Mouse (Mus musculus): ENCODE results near the gene Nmt1. TPM values are rescaled to one million over a fixed set of nuclear protein-coding genes. Genes with fewer than 3 reads are reported as not detected.

Gene Nmt1
- total RNA-seq, 2 experiments from 2014 or later, result 25.2 to 27.1 TPM

DNA sequence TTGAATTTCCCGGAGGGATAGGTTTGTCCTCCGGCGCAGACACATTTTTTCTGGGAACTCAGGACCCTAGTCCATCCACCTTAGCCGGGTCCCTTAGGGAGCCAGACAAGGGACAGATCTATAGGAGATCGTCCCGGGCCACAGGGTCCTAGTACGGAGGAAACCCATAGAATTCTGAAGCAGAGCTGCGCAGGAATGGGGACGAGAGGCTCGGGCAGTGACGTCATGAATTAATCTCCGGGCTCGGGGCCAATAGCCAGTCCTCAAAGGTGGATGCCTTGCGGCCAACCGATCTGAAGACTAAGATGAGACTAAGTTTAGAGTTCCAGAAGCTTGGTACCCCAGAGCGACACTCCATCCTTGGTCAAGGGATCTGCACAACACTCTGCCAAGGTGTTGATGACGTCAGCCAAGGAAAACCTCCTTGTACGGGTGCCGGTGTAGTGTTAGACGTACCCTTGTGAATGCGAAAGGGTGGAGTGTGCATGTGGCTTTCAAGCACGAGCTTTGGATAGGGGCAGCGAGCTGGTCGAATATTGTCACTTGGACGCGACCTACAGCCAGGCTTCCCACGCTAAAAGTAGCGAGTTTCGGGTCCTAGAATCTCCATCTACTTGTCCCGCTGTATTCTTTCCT, 74.0 kb downstream of the Nmt1 start:
- peak; percentile 43 for ATAC-seq (replicated peaks; ENCODE audit: low FRiP score, poor library complexity, severe bottlenecking)

DNA sequence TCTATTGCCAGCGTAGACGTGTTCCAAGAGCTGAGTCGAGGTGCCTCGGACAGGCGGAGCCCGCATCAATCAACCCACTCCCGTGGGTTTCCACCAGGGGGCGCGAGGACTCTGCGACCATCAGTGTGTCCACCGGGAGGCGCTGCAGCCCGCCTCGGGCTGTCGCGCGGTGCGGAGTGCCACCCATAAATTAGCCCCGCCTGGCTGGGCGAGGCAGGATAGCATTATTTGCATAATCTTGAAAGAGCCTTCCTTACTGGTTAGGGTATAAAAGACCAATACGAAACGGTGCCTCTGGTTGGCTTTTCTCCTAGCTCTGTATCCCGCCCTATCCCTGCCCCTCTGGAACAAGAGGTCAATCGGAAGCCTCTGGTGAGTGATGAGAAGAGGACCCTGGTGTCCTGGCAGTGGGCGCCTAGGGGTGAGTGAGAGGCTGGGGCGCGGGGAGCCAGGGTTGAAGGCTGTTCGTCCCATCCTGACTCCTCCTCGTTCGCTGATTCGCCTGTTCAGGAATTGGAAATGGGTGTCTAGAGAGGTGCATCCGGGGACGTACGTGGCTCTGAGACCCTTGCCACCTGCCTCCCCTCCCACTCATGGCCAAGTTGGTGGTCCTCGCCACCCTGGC, 74.8 kb downstream of the Nmt1 start:
- peak; percentile 79 for ATAC-seq (replicated peaks; ENCODE audit: low FRiP score, poor library complexity, severe bottlenecking)

DNA sequence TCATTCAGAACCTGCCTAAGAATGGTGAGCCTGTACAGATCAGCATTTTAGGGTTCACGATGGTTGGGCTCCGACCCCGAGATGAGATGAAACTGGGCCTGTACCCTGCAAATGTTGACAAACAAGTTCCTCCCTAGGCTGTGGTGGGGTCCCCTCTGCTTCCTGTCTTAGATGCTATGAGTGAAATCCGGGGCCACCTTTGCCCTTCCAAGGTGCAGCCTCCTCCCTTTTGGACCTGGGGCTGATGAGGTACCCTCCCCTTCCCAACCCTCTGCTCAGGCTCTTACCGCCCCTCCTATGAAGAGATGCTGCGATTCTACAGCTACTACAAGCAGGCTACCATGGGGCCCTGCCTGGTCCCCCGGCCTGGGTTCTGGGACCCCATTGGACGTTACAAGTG, 75.6 kb downstream of the Nmt1 start:
- ATAC-seq (replicated peaks; ENCODE audit: low FRiP score, poor library complexity, severe bottlenecking), result 0 out of 2 replicates have a peak, but pooled peaks have one; percentile 1

DNA sequence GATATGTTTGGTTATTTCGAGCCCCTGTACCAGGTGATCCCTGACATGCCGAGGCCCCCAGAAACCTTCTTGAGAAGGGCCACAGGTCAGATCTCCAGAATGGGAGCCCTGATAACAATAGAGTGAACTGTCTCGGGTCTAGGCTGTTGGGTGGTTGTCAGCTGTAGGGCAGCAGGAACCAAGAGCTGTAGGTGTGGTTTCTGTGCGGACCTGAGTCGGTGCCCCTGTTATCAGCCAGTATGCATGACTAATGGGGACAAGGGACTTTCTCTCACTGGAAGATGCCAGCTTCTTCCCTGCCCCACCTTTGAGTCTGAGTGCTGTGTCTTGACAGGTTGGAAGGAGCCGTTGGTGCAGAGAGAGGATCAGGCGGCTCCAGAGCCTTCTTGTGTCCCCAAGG, 76.5 kb downstream of the Nmt1 start:
- peak; percentile 56 for ATAC-seq (replicated peaks; ENCODE audit: low FRiP score, poor library complexity, severe bottlenecking)

DNA sequence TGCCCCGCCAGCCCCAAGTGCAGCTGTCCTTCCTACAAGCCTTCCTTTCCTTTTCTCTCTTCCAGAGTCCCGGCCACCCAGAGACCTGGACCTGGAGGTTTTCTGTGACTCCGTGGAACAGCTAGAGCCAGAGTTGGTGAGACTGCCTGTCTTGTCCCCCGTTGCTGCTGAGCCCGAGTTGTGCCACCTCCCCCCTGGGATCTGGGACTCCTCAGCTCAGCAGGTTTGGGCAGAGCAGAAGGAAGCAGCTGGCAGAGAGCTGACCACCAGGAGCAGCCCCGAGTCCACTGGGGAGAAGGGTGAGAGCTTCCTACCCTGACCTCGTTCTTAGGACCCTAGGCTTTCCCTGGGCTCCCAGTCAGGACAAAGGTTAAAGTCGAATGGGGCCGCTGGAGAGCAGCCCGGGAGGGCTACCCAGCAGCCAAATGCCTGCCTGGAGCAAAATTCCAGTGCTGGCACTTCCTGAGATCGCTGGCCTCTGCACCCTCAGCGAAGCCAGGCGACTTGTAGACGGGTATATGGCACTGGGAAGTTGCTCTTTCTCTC, 77.3 kb downstream of the Nmt1 start:
- ATAC-seq (replicated peaks; ENCODE audit: low FRiP score, poor library complexity, severe bottlenecking), result no peak

DNA sequence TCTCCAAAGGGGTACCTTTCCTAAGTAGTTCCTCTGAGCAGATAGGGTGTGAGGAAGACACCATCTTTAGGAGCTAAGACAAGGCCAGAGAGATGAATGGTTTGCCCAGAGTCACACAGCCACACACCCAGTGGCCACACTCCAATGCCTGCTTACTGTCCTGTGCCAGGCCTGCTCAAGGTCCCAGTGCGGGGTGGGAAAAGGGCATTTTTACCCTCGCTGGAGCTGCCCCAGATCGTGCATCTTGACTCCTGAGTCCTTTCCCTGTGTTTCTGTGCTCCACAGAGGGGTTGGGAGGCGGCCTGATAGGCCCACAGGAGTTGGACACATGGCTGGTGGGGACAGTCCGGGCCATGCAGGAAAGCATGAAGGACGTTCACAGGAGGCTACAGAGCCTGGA, 77.8 kb downstream of the Nmt1 start:
- ATAC-seq (replicated peaks; ENCODE audit: low FRiP score, poor library complexity, severe bottlenecking), result no peak

DNA sequence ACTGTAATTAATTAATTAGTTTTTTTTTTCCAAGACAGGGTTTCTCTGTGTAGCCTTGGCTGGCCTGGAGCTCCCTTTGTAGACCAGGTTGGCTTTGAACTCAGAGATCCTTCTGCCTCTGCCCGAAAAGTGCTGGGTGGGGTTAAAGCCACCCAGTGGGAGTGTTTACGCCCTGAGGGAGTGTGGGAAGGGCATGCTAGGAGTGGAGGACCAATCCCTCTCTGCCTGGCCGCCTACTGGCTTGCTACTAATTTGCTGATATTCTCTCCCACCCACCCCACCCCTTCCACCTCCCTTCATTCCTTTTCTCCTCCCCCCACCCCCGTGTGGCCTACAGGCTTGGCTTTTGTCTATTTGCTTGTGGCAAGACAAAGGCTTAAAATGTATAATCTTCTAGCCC, 78.4 kb downstream of the Nmt1 start:
- ATAC-seq (replicated peaks; ENCODE audit: low FRiP score, poor library complexity, severe bottlenecking), result no peak

DNA sequence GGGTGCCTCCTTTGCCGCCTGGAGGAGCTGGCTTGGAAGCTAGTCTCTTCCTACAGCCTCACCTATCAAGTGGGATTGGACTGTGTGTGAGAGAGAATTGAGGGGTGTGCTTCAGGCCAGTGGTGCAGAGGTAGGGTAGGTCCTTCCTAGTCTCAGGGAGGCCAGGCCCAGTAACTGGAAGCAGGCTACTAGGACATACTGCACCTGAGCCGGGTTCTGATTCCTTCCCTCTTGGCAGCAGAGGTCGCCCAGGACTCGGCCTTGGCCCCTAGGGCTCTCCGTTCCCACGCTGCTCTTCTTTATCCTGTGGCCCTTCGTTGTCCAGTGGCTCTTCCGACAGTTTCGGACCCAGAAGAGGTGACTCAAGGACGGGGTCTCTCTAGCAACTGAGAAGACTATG, 83.3 kb downstream of the Nmt1 start:
- no peak for ATAC-seq (replicated peaks; ENCODE audit: low FRiP score, poor library complexity, severe bottlenecking)

DNA sequence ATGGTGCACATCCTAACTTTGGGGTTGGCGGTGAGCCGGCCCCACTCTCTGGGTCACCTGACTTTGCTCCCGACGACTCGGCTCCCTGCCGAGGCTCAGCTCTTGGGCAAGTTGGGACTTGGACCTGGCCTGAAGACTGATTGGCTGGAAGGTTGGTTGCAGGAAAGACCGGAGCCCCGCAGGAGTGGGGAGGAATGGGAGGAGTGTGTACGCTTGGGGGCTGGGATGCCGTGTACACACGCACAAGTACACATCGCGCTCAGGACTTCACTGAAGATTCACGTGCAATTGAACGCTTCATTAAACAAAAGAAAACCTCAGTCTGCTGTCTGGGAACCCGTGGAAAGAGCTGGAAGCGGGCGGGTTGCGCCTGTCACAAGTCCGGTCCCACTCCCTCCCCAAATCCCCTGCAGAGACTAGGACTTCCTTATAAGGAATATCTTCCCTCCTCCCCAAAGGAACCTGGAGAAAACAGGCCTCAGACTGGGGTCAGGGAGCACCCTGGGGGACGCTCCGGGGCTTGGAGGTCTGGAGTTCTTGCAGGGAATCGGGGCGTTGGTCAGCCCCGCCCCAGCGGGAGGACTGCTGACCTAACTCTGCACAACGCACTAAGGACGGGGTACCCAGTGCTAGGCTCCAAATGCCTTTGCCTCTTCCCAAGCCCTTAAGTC, 84.0 kb downstream of the Nmt1 start:
- ATAC-seq (replicated peaks; ENCODE audit: low FRiP score, poor library complexity, severe bottlenecking), result no peak

DNA sequence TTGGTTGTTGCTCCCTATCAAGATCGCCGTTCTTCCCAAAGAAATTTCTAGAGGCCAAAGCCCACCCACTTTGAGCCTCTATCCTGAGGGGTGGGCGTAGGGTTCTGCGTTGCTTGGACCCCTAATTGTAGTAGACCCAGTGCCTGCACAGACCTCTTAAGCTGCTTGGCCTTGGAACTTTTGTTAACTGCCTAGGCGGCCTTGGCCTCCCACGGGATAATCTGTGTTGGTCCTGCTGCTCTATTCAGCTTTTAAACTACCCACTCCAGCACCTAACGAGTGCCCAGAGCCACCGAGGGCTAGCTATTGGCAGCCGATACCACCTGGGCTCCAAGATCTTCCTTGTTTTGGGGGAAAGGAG, 84.5 kb downstream of the Nmt1 start:
- no peak for ATAC-seq (replicated peaks; ENCODE audit: low FRiP score, poor library complexity, severe bottlenecking)

DNA sequence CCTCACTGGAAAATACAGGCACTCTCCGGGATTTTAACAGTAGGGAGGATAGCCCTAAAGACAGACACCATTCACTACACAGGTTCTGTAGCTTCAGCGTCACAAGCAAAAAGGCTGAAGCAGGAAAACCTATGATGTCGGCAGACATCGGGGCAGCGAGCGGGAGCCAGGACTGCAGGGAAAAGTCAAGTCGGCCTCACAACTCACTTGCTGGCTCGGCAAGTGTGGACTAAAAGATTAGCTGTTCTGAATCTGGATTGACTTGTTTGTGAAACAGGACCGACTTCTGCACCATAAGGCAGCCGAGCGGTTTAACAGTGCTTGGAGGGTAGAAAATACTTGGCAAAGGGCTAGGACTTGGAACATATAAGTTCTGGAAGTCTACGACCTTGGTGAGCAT, 85.0 kb downstream of the Nmt1 start:
- no peak for ATAC-seq (replicated peaks; ENCODE audit: low FRiP score, poor library complexity, severe bottlenecking)

DNA sequence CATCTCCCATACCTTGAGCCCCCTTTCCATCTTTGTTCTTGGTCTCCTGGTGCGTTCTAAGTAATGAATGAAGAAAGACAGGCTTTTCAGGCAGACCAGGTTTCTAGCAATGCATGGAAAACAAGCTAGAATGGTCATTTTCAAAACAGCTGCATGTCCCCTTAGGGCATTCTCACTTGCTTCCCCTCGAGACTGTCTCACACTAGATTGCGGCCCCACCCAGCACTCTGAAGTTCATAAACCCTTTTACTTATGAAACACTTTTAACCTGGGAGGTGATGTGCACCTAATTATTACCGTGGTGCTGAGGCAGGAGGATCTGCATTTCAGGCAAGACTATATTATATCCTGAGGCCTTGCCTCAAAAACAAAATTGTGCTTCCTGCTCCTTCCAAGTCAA, 85.8 kb downstream of the Nmt1 start:
- ATAC-seq (replicated peaks; ENCODE audit: low FRiP score, poor library complexity, severe bottlenecking), result no peak

DNA sequence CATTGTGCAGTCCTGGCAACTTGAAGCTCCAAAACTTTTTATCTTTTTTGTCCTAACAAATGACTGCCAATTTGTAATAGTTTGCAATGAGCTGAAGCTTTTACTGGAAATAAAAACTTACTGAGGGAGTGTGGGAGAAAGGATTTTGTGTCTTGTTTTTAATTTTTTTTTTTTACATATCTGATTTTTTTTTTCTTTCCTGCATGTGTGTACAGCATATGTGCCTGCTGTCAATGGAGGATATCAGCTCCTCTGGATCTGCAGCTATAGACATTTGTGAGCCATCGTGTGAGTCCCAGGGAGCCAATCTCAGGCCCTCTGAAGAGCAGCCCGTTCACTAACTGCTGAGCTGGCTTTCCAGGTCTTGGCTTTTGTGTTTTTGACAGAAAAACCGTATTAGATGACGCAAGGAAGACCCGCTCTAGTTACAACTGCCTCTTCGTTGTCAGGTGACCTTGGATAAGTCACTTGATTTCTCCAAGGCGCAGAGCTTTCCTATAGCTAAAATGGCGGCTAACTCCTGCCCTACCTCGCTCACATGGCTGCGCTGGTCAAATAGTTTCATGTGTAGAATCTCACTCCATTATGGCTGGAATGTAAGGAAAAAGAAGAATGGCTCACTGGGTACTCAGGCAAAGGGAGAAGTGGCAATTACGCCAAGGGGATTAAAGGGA, 86.4 kb downstream of the Nmt1 start:
- ATAC-seq (replicated peaks; ENCODE audit: low FRiP score, poor library complexity, severe bottlenecking), result no peak

DNA sequence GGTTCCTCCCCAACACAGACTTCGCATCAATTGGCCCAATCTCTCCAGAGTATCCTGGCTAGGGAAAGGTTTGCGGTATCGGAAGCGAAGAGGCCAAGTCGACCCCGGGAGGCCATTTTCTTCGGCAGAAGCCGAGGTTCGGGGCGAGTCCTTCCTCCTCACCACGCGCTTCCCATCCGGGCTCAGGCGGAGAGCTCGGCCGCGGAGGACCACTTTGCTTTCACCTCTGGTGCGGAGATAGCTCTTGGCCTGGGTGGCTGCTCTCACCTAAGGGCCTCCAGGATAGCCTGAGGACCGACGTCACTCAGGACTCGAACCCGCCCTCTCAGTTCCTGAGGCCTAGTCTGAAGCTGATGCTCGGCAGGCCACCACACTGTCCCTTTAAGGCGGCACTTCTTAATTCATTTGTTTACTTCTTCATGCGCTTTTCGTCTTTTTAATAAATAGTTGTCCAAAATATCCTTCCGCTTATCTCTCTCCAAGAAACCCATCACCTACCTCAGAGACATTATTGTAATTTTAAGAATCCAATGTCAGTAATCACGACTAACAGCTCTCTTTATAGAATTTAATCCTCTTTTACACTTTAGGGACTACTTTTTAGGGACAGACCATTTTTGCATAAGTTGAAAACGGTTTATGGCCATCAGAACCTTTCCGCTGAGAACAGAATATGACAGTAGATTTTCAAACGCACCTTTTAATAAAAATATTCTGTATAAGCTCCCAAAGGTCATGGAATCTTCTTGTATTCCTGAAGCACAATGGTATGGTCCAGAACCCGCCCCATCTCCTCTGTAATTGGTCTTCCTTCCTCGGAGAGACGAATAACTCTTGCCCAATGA, 87.4 kb downstream of the Nmt1 start:
- ATAC-seq (replicated peaks; ENCODE audit: low FRiP score, poor library complexity, severe bottlenecking), result peak; percentile 68

DNA sequence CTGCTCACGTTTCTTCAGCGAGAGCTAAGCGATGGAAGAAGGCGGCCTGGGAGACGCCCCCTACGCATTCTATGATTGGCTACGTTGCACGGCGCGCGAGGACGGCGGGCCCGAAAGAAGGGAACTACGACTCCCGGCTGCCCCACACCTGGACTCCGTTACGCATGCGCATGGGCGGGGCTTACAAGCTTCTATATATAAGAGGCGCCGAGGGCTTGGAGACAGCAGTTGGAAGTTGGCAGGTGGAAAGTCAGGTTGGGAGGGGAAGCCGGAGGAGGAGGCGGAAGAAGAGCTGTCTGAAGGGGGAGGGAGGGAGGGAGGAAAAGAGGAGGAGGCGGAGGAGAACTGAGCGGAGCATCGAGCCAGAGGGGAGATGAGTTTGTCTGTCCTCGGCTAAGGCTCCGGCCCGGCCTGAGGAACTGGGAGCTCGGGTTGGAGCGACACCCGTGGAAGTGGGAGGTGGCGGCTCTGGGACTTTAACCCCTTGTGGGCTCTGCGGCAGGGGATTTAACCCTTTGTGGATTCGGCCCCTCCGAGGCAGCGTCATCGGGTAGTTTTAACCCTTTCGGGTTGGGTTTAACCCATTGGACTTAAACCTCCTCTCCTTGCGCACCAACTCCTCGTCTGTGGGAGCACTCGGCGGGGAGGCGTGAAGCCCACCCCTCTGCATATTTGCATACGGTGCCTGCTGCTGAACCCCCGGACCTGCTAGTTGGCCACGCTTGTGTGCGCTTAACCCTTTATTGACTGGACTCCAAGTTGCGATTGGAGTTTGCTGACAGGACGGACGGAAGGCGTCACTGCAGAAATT, 88.2 kb downstream of the Nmt1 start, which contains the start of gene Hexim1:
Gene Hexim1 (plus strand): TSS at position 224 of the 811 bp plus-strand sequence.
- peak; percentile 83 for ATAC-seq (replicated peaks; ENCODE audit: low FRiP score, poor library complexity, severe bottlenecking)

DNA sequence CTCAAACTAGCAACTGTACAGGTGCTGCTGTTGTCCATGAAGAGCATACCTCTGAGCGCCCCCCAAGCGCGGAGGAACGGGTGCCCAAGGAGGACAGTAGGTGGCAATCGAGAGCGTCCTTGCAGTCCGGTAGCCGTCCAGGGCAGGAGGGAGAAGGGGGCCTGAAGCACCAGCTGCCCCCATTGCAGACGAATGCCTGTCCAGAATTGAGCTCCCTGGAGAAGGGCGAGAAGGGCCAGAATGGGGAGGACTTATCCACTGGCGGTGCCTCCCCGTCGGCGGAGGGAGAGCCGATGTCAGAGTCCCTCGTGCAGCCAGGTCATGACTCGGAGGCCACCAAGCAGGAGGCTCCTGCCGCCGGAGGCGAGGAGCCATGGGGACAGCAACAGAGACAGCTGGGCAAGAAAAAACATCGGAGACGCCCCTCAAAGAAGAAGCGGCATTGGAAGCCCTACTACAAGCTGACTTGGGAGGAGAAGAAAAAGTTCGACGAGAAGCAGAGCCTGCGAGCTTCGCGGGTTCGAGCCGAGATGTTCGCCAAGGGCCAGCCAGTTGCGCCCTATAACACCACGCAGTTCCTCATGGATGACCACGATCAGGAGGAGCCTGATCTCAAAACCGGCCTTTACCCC, 89.1 kb downstream of the Nmt1 start:
- peak; percentile 60 for ATAC-seq (replicated peaks; ENCODE audit: low FRiP score, poor library complexity, severe bottlenecking)

DNA sequence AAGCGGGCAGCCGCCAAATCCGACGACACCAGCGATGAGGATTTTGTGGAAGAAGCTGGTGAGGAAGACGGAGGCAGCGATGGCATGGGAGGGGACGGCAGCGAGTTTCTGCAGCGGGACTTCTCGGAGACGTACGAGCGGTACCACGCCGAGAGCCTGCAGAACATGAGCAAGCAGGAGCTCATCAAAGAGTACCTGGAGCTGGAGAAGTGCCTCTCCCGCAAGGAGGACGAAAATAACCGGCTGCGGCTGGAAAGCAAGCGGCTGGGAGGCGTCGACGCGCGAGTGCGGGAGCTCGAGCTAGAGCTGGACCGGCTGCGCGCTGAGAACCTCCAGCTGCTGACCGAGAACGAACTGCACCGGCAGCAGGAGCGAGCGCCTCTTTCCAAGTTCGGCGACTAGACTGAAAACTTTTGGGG, 89.6 kb downstream of the Nmt1 start:
- peak; percentile 2; the same call in 1 of the 2 replicates for ATAC-seq (replicated peaks; ENCODE audit: low FRiP score, poor library complexity, severe bottlenecking)

All from erythroid progenitor cell, adult 5-6 weeks (primary cell).